Mouse (Mus musculus) bone marrow macrophage, adult 2 months (primary cell): Measurements from ENCODE around the gene Fibcd1.

ENCODE experiments used
- CTCF ChIP-seq: IDR thresholded peaks from 2 replicates; pipeline ENCODE4 v1.5.1; 2012; ENCODE audit warnings: low read depth, mild to moderate bottlenecking, low read length, moderate library complexity
- POLR2A ChIP-seq: IDR thresholded peaks from 2 replicates; pipeline ENCODE4 v1.6.1; 2012; ENCODE audit warnings: mild to moderate bottlenecking, low read depth, low read length, borderline replicate concordance

GRCm38 (mm10) chr2:31865322-31865721, 19.5 kb upstream of the Fibcd1 start:
- TF ChIP-seq CTCF (no peak), POLR2A (no peak)
